Mouse (Mus musculus): Measurements from ENCODE around the gene Mrps10. TPM values are rescaled to one million over a fixed set of nuclear protein-coding genes. Genes with fewer than 3 reads are reported as not detected.
A peak's percentile ranks its signal among the peaks of the same experiment; 100 is the strongest.
"Not testable (repeated sequence)": the region's sequence is repeated elsewhere in the genome, so short reads cannot be mapped to it uniquely, and the experiment has no call there.

The Mrps10 gene
- polyA plus RNA-seq, 1 experiment from 2014 or later = 67.2 TPM

GRCm38 (mm10) chr17:47328552-47329343, 39.9 kb upstream of the Mrps10 start:
- H3K36me3 ChIP-seq (ENCODE audit: control insufficient read depth, insufficient read depth, low read length) = peaks cover 62% of the 10 kb centered on the region
- no peak overlapping the region for H3K4me2 ChIP-seq (ENCODE audit: low read length)
- H3K9ac ChIP-seq (ENCODE audit: low read length) = no peak overlapping the region
- H3K4me1 ChIP-seq (ENCODE audit: control insufficient read depth in 2 of 2, insufficient read depth in 2 of 2, low read length in 2 of 2) = peaks cover 0 to 4% of the 10 kb centered on the region in 2 experiments; a peak in 1 of 4 replicates
- ATAC-seq (ENCODE audit: insufficient number of reproducible peaks, insufficient read depth, low FRiP score, low read depth) = no peak
- no peaks in the 10 kb centered on the region for H3K9me3 ChIP-seq (ENCODE audit: control insufficient read depth, low read length)
- 84% methylated on average over 26 of the region's 26 CpGs for WGBS
- H3K27me3 ChIP-seq (ENCODE audit: control insufficient read depth, insufficient read depth, low read length) = no peaks in the 10 kb centered on the region
- no peak overlapping the region for H3K4me3 ChIP-seq (ENCODE audit: control insufficient read depth in 1 of 2, insufficient read depth in 1 of 2, low read depth in 1 of 2, low read length in 2 of 2)
- no peak overlapping the region for H3K27ac ChIP-seq (replicated peaks in 1 of 2; ENCODE audit: control insufficient read depth in 1 of 2, insufficient read depth in 1 of 2, low read depth in 2 of 2, low read length in 2 of 2)

GRCm38 (mm10) chr17:47330616-47331015, 38.1 kb upstream of the Mrps10 start:
- H3K9me3 ChIP-seq (ENCODE audit: control insufficient read depth, low read length) = no peaks in the 10 kb centered on the region
- no peak overlapping the region for H3K4me2 ChIP-seq (ENCODE audit: low read length)
- no peak overlapping the region for H3K27ac ChIP-seq (replicated peaks in 1 of 2; ENCODE audit: control insufficient read depth in 1 of 2, insufficient read depth in 1 of 2, low read depth in 2 of 2, low read length in 2 of 2)
- H3K27me3 ChIP-seq (ENCODE audit: control insufficient read depth, insufficient read depth, low read length) = no peaks in the 10 kb centered on the region
- 90% methylated on average over 9 of the region's 9 CpGs for WGBS
- peaks cover 64% of the 10 kb centered on the region for H3K36me3 ChIP-seq (ENCODE audit: control insufficient read depth, insufficient read depth, low read length)
- H3K4me3 ChIP-seq (ENCODE audit: control insufficient read depth in 1 of 2, insufficient read depth in 1 of 2, low read depth in 1 of 2, low read length in 2 of 2) = no peak overlapping the region
- no peak overlapping the region for H3K9ac ChIP-seq (ENCODE audit: low read length)
- no peak for ATAC-seq (ENCODE audit: insufficient number of reproducible peaks, insufficient read depth, low FRiP score, low read depth)
- H3K4me1 ChIP-seq (ENCODE audit: control insufficient read depth in 2 of 2, insufficient read depth in 2 of 2, low read length in 2 of 2) = peaks cover 0 to 4% of the 10 kb centered on the region in 2 experiments; a peak in 1 of 4 replicates

- peak overlapping the region; percentile 19 to 49; a peak in 3 of 4 replicates for H3K27ac ChIP-seq (replicated peaks in 1 of 2; ENCODE audit: control insufficient read depth in 1 of 2, insufficient read depth in 1 of 2, low read depth in 2 of 2, low read length in 2 of 2)
- ATAC-seq (ENCODE audit: insufficient number of reproducible peaks, insufficient read depth, low FRiP score, low read depth) = peak; percentile 4; the same call in 1 of the 2 replicates
- WGBS = 64% methylated on average over 12 of the region's 12 CpGs
Measured at GRCm38 (mm10) chr17:47332001-47332611, 36.6 kb upstream of the Mrps10 start.

GRCm38 (mm10) chr17:47332664-47333063, 36.0 kb upstream of the Mrps10 start:
- H3K9ac ChIP-seq (ENCODE audit: low read length); H3K4me3 ChIP-seq (ENCODE audit: control insufficient read depth in 1 of 2, insufficient read depth in 1 of 2, low read depth in 1 of 2, low read length in 2 of 2); ATAC-seq (ENCODE audit: insufficient number of reproducible peaks, insufficient read depth, low FRiP score, low read depth); H3K27me3 ChIP-seq (ENCODE audit: control insufficient read depth, insufficient read depth, low read length); H3K9me3 ChIP-seq (ENCODE audit: control insufficient read depth, low read length); H3K27ac ChIP-seq (replicated peaks in 1 of 2; ENCODE audit: control insufficient read depth in 1 of 2, insufficient read depth in 1 of 2, low read depth in 2 of 2, low read length in 2 of 2); H3K4me1 ChIP-seq (ENCODE audit: control insufficient read depth in 2 of 2, insufficient read depth in 2 of 2, low read length in 2 of 2); H3K4me2 ChIP-seq (ENCODE audit: low read length): not testable (repeated sequence)
- WGBS = 56% methylated on average over 5 of the region's 5 CpGs
- H3K36me3 ChIP-seq (ENCODE audit: control insufficient read depth, insufficient read depth, low read length) = peaks cover 67% of the 10 kb centered on the region

More at GRCm38 (mm10) chr17:47332001-47332611, 36.6 kb upstream of the Mrps10 start:
- Histone ChIP-seq H3K4me2 (ENCODE audit: low read length) (no peak overlapping the region), H3K27me3 (ENCODE audit: control insufficient read depth, insufficient read depth, low read length) (no peaks in the 10 kb centered on the region), H3K36me3 (ENCODE audit: control insufficient read depth, insufficient read depth, low read length) (peaks cover 66% of the 10 kb centered on the region), H3K4me1 (ENCODE audit: control insufficient read depth in 2 of 2, insufficient read depth in 2 of 2, low read length in 2 of 2) (peaks cover 0 to 4% of the 10 kb centered on the region in 2 experiments; a peak in 1 of 4 replicates), H3K4me3 (ENCODE audit: control insufficient read depth in 1 of 2, insufficient read depth in 1 of 2, low read depth in 1 of 2, low read length in 2 of 2) (no peak overlapping the region), H3K9ac (ENCODE audit: low read length) (no peak overlapping the region), H3K9me3 (ENCODE audit: control insufficient read depth, low read length) (no peaks in the 10 kb centered on the region)

GRCm38 (mm10) chr17:47333409-47333808, 35.3 kb upstream of the Mrps10 start:
- H3K9ac ChIP-seq (ENCODE audit: low read length) = no peak overlapping the region
- 50% methylated on average over 2 of the region's 2 CpGs for WGBS
- H3K36me3 ChIP-seq (ENCODE audit: control insufficient read depth, insufficient read depth, low read length) = peaks cover 65% of the 10 kb centered on the region
- ATAC-seq (ENCODE audit: insufficient number of reproducible peaks, insufficient read depth, low FRiP score, low read depth) = no peak
- H3K4me1 ChIP-seq (ENCODE audit: control insufficient read depth in 2 of 2, insufficient read depth in 2 of 2, low read length in 2 of 2) = peaks cover 0 to 4% of the 10 kb centered on the region in 2 experiments; a peak in 1 of 4 replicates
- H3K9me3 ChIP-seq (ENCODE audit: control insufficient read depth, low read length) = no peaks in the 10 kb centered on the region
- H3K27ac ChIP-seq (replicated peaks in 1 of 2; ENCODE audit: control insufficient read depth in 1 of 2, insufficient read depth in 1 of 2, low read depth in 2 of 2, low read length in 2 of 2) = no peak overlapping the region
- H3K4me2 ChIP-seq (ENCODE audit: low read length) = no peak overlapping the region
- H3K27me3 ChIP-seq (ENCODE audit: control insufficient read depth, insufficient read depth, low read length) = no peaks in the 10 kb centered on the region
- no peak overlapping the region for H3K4me3 ChIP-seq (ENCODE audit: control insufficient read depth in 1 of 2, insufficient read depth in 1 of 2, low read depth in 1 of 2, low read length in 2 of 2)

GRCm38 (mm10) chr17:47343121-47343520, 25.6 kb upstream of the Mrps10 start:
- no peak for ATAC-seq (ENCODE audit: insufficient number of reproducible peaks, insufficient read depth, low FRiP score, low read depth)
- no peak overlapping the region for H3K27ac ChIP-seq (replicated peaks in 1 of 2; ENCODE audit: control insufficient read depth in 1 of 2, insufficient read depth in 1 of 2, low read depth in 2 of 2, low read length in 2 of 2)
- WGBS = 80% methylated on average over 2 of the region's 2 CpGs
- H3K4me1 ChIP-seq (ENCODE audit: control insufficient read depth in 2 of 2, insufficient read depth in 2 of 2, low read length in 2 of 2) = no peaks in the 10 kb centered on the region
- no peak overlapping the region for H3K4me2 ChIP-seq (ENCODE audit: low read length)
- no peaks in the 10 kb centered on the region for H3K27me3 ChIP-seq (ENCODE audit: control insufficient read depth, insufficient read depth, low read length)
- H3K36me3 ChIP-seq (ENCODE audit: control insufficient read depth, insufficient read depth, low read length) = peaks cover 94% of the 10 kb centered on the region
- H3K4me3 ChIP-seq (ENCODE audit: control insufficient read depth in 1 of 2, insufficient read depth in 1 of 2, low read depth in 1 of 2, low read length in 2 of 2) = no peak overlapping the region
- peaks cover 15% of the 10 kb centered on the region for H3K9me3 ChIP-seq (ENCODE audit: control insufficient read depth, low read length)
- H3K9ac ChIP-seq (ENCODE audit: low read length) = no peak overlapping the region

GRCm38 (mm10) chr17:47349721-47350319, 18.9 kb upstream of the Mrps10 start:
- ATAC-seq (ENCODE audit: insufficient number of reproducible peaks, insufficient read depth, low FRiP score, low read depth) = no peak
- WGBS = 83% methylated on average over 3 of the region's 3 CpGs
- Histone ChIP-seq H3K27me3 (ENCODE audit: control insufficient read depth, insufficient read depth, low read length) (no peaks in the 10 kb centered on the region), H3K36me3 (ENCODE audit: control insufficient read depth, insufficient read depth, low read length) (peaks cover 96% of the 10 kb centered on the region), H3K4me2 (ENCODE audit: low read length) (no peak overlapping the region), H3K4me1 (ENCODE audit: control insufficient read depth in 2 of 2, insufficient read depth in 2 of 2, low read length in 2 of 2) (no peaks in the 10 kb centered on the region), H3K9me3 (ENCODE audit: control insufficient read depth, low read length) (peaks cover 34% of the 10 kb centered on the region), H3K9ac (ENCODE audit: low read length) (no peak overlapping the region), H3K27ac (replicated peaks in 1 of 2; ENCODE audit: control insufficient read depth in 1 of 2, insufficient read depth in 1 of 2, low read depth in 2 of 2, low read length in 2 of 2) (no peak overlapping the region), H3K4me3 (ENCODE audit: control insufficient read depth in 1 of 2, insufficient read depth in 1 of 2, low read depth in 1 of 2, low read length in 2 of 2) (no peak overlapping the region)

Measured in heart, embryonic 14.5 days (tissue).